In the genomic region with DNA sequence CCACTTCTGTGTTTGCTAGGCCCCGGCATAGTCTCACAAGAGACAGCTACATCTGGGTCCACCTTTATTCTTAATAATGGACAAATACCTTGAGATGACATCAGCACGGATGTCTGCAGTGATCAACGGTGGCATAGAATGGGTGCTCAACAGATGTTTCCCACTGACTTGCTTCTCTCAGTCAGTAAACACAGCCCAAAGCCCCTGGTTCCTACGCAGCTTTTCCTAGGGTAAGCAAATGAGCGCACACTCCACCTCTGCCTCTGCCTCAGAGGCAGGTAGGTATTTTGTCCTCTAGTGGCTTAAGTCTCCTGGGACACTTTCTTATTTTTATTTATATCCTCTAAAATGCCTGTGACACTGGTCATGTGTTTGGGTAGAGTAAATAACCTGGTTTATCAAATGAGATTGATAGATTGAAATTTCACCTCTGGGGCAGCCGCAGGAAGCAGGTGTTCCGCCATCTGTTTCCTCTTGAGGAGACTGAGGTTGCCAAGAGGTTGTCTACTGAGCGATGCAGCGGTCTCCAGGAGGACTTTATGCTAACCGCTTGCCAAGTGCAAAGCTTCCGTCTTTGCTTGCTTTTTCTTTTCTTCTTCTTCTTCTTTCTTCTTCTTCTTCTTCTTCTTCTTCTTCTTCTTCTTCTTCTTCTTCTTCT, we compare ENCODE assay signal across 18 mouse cellular contexts.
DNase-seq lines count a peak whose midpoint lies in the region; ATAC-seq and TF ChIP-seq lines count a peak whose summit lies in the region.
"Had no signal": no experiment of that assay in that cellular context is flagged by ENCODE, and none has a peak within 500 bp of the region (broad histone marks: within the 10 kb centered on the region; RNA-seq: fewer than 3 reads in every experiment).

No protein-coding gene starts in this region.

- no peak overlapping the region for H3K4me2 ChIP-seq in liver, postnatal 0 days (ENCODE audit: low read depth, low read length)
- H3K4me2 ChIP-seq: embryonic facial prominence, embryonic 13.5 days; heart, embryonic 15.5 days; liver, embryonic 15.5 days; neural tube, embryonic 12.5 days had no signal

- TF ChIP-seq EP300 in liver, postnatal 0 days (IDR thresholded peaks at IDR 0.05; ENCODE audit: low read depth) = no peak

- H3K4me1 ChIP-seq in liver, postnatal 0 days (ENCODE audit: insufficient read depth) = 0 out of 2 replicates have a peak, but pooled peaks cover 2% of the 10 kb centered on the region
- H3K4me1 ChIP-seq: liver, embryonic 15.5 days; midbrain, embryonic 10.5 days; neural tube, embryonic 12.5 days had no signal

- H3K4me3 ChIP-seq in liver, postnatal 0 days (ENCODE audit: low read depth, low read length) = no peak overlapping the region
- H3K4me3 ChIP-seq: embryonic facial prominence, embryonic 13.5 days; heart, embryonic 15.5 days; liver, embryonic 15.5 days; midbrain, embryonic 10.5 days; neural tube, embryonic 12.5 days had no signal

- 52% methylated on average over 11 of the region's 11 CpGs for WGBS in liver, postnatal 0 days (ENCODE audit: insufficient replicate concordance)

- ATAC-seq in neutrophil, adult 5-6 weeks (ENCODE audit: extremely low read depth, insufficient number of reproducible peaks, low FRiP score, poor library complexity, severe bottlenecking) = peak; percentile 80
- no peak for ATAC-seq in liver, postnatal 0 days
- ATAC-seq: forebrain, embryonic 14.5 days; Patski had no signal

- no peaks in the 10 kb centered on the region for H3K36me3 ChIP-seq in liver, postnatal 0 days (replicated peaks; ENCODE audit: insufficient read depth, low read length)
- H3K36me3 ChIP-seq: embryonic facial prominence, embryonic 13.5 days; heart, embryonic 15.5 days; liver, embryonic 15.5 days; midbrain, embryonic 10.5 days; neural tube, embryonic 12.5 days had no signal

- no peak for TF ChIP-seq CTCF in liver, postnatal 0 days (IDR thresholded peaks at IDR 0.05; ENCODE audit: low read depth)

- no peaks in the 10 kb centered on the region for H3K27me3 ChIP-seq in liver, postnatal 0 days (ENCODE audit: insufficient read depth, low read length)
- H3K27me3 ChIP-seq: embryonic facial prominence, embryonic 13.5 days; heart, embryonic 15.5 days; neural tube, embryonic 12.5 days; Patski had no signal

- H3K27ac ChIP-seq in liver, postnatal 0 days (ENCODE audit: low read depth) = no peak overlapping the region
- H3K27ac ChIP-seq: heart, embryonic 15.5 days; liver, embryonic 15.5 days; midbrain, embryonic 10.5 days; neural tube, embryonic 12.5 days had no signal

- peak; percentile 24 for DNase-seq in adrenal gland, adult 2 months
- no peak for DNase-seq in adrenal gland, postnatal 10 days
- peak; percentile 25 for DNase-seq in spleen, adult 12 weeks (ENCODE audit: low spot score)
- no peak for DNase-seq in spleen, postnatal 4 days (ENCODE audit: low spot score in 2 of 2)
- DNase-seq in liver, postnatal 0 days = no peak
- DNase-seq in layer of hippocampus, adult 9-10 months (ENCODE audit: low spot score) = no peak
- no peak for DNase-seq in right cerebral cortex, adult 18-20 months
- DNase-seq: cerebellum, adult 9-10 months; gastrocnemius, postnatal 10 days; right cerebral cortex, postnatal 14 days had no signal

- no peaks in the 10 kb centered on the region for H3K9me3 ChIP-seq in liver, postnatal 0 days (ENCODE audit: low read length)
- H3K9me3 ChIP-seq: embryonic facial prominence, embryonic 13.5 days; heart, embryonic 15.5 days; liver, embryonic 15.5 days; midbrain, embryonic 10.5 days; neural tube, embryonic 12.5 days had no signal

- H3K9ac ChIP-seq in liver, postnatal 0 days (replicated peaks) = no peak overlapping the region
- H3K9ac ChIP-seq: embryonic facial prominence, embryonic 13.5 days; heart, embryonic 15.5 days; liver, embryonic 15.5 days; neural tube, embryonic 12.5 days had no signal

Comparison
In these comparisons a context has a peak if more than half of its experiments do, and no peak if none do; other contexts are left out.
1. DNase-seq: peak in adrenal gland, adult 2 months (single experiment) and spleen, adult 12 weeks (single experiment); none in adrenal gland, postnatal 10 days (single experiment), spleen, postnatal 4 days (0 of 2), liver, postnatal 0 days (single experiment), layer of hippocampus, adult 9-10 months (single experiment) and right cerebral cortex, adult 18-20 months (single experiment).